Mouse (Mus musculus) limb, embryonic 13.5 days (tissue): ENCODE data around the gene Frzb. TPM values are rescaled to one million over a fixed set of nuclear protein-coding genes. Genes with fewer than 3 reads are reported as not detected.

ENCODE experiments used
- ATAC-seq: fragments of 200-750 bp; cut with Nextera tagmentation; 2 replicates; pipeline ENCODE4 v1.8.0; 2017; ENCODE audit warnings: low read depth, moderate number of reproducible peaks, moderate TSS enrichment; ENCODE audit not compliant: low FRiP score
- H3K27ac ChIP-seq: fragments of 300-500 bp; sonication (generic); 2 replicates; pipeline ENCODE4 v1.5.1; 2015; ENCODE audit warnings: inconsistent platforms, mild to moderate bottlenecking, moderate library complexity
- H3K27me3 ChIP-seq: fragments of 300-500 bp; sonication (generic); 2 replicates; pipeline ENCODE4 v1.6.1; 2015; ENCODE audit warnings: mild to moderate bottlenecking, inconsistent platforms
- H3K36me3 ChIP-seq: fragments of 300-500 bp; sonication (generic); 2 replicates; pipeline ENCODE4 v1.6.1; 2015; ENCODE audit warnings: inconsistent platforms, mild to moderate bottlenecking, moderate library complexity
- H3K4me1 ChIP-seq: fragments of 300-500 bp; sonication (generic); 2 replicates; pipeline ENCODE4 v1.6.1; 2015; ENCODE audit warnings: inconsistent platforms
- H3K4me2 ChIP-seq: fragments of 300-500 bp; sonication (generic); replicated peaks from 2 replicates; pipeline ENCODE4 v1.6.1; 2015; ENCODE audit warnings: inconsistent platforms, mild to moderate bottlenecking, moderate library complexity
- H3K4me3 ChIP-seq: fragments of 300-500 bp; sonication (generic); 2 replicates; pipeline ENCODE4 v1.5.1; 2015; ENCODE audit warnings: moderate library complexity, mild to moderate bottlenecking, inconsistent platforms
- H3K9ac ChIP-seq: fragments of 300-500 bp; sonication (generic); 2 replicates; pipeline ENCODE4 v1.6.1; 2015; ENCODE audit warnings: mild to moderate bottlenecking, inconsistent platforms
- H3K9me3 ChIP-seq: fragments of 300-500 bp; sonication (generic); 2 replicates; pipeline ENCODE4 v1.6.1; 2016; ENCODE audit warnings: inconsistent platforms
- WGBS: fragments of 180-500 bp; shearing (Covaris S2); methylation state at CpG from one replicate; pipeline ENCODE4 v1.1.7; 2015; 5-methylcytosine and 5-hydroxymethylcytosine counted together
- polyA plus RNA-seq: library from polyadenylated mRNA; unstranded; fragments of >200 nt; fragmentation: Nextera tagmentation; extraction: Ambion mirVana; gene quantifications from 2 replicates; pipeline ENCODE4 v1.2.1, GENCODE M21; 2015

The Frzb gene
- polyA plus RNA-seq, 1 experiment from 2014 or later = 19.5 TPM

DNA sequence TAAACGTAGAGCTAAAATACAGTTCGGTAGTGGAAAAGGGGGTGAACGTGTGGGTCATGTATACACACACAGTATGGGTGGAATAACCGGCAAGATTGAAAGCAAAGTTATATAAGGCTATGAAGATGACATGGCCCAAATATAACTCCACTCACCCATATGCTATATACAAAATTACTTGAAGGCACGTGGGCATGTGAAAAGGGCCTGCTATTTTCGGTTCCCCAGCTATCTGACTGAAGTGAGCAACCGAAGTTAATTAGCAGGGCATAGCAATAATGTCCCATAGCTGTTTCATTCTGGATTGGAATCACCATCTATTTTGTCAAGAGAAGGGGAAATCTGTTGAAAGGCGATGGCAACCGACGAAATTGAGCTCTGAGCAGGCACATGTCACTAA, 1.9 kb downstream of the Frzb start:
- Histone ChIP-seq H3K27ac (no peak overlapping the region), H3K4me2 (peak overlapping the region; percentile 99), H3K9me3 (peaks cover 5% of the 10 kb centered on the region; the same call in 1 of the 2 replicates), H3K4me3 (peak overlapping the region; percentile 64), H3K27me3 (peaks cover 27% of the 10 kb centered on the region; the same call in 1 of the 2 replicates), H3K9ac (peak overlapping the region; percentile 13; the same call in 1 of the 2 replicates), H3K4me1 (peaks cover 14% of the 10 kb centered on the region), H3K36me3 (no peaks in the 10 kb centered on the region)
- WGBS = 19% methylated on average over 10 of the region's 10 CpGs
- ATAC-seq = no peak

DNA sequence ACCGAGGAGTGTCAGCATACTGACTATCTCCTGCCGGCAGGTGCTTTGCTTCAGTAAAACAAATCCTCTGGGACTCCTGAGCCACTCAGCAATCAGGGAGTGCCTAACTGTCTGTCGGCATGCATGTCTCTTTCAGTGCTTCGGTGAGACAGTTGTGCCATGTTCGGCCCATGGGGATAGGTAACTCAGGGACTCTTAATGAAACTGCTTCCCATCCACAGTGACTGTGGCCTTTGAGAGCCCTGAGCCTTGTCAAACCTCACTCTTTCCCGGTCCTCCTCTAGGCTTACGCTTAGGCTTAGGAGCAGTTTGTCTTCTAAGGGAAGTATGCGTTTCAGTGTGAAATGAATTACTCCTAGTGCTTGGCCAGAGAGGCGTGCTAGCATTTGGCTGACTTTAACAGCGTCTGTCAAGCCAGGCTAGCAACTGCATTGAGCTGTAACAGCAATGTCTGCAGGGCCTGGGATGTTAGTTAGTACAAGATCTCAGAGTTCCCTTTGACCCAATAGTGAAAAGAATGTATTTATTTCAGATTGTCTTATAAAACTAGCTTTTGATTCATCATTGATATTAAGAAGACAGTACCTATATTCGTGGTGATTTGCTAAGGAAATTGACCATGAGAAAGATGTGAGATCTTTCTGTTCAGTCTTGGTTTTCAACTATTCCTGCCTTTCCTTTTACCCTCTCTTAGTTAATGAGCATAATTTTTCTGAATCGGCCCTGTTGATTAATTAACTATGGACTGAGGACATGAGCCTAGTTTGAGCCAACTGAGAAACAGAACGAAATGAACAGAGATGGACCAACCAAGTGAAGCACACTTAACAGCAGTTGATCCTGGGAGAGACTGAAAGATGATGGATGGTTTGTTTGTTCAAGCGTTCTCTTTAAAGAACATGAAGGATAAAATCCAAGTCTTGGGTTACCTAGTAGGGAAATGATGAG, 2.7 kb downstream of the Frzb start:
- no peaks in the 10 kb centered on the region for H3K36me3 ChIP-seq
- no peak overlapping the region for H3K9ac ChIP-seq
- 49% methylated on average over 14 of the region's 14 CpGs for WGBS
- H3K4me3 ChIP-seq = peak overlapping the region; percentile 64
- peaks cover 5% of the 10 kb centered on the region; the same call in 1 of the 2 replicates for H3K9me3 ChIP-seq
- ATAC-seq = no peak
- H3K27ac ChIP-seq = no peak overlapping the region
- H3K27me3 ChIP-seq = peaks cover 27% of the 10 kb centered on the region; the same call in 1 of the 2 replicates
- peak overlapping the region; percentile 99 for H3K4me2 ChIP-seq
- peaks cover 14% of the 10 kb centered on the region for H3K4me1 ChIP-seq

DNA sequence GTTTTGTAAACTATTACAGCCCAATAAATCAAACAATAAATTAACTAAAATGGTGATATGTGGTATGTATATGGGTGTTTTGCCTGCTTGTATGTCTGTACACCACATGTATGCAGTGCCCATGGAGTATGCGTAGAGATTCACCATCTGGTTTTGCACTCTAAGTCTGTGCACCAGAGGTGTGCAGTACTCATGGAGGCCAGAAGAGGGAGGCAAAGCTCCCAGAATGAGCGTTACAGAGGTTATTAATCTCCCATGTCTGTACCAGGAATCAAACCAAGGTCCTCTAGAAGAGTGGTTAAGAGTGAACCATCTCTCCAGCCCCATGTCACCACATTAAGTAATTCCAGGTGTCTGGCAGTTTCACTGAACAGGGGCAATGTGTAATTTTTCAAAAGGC, 3.5 kb downstream of the Frzb start:
- Histone ChIP-seq H3K27ac (no peak overlapping the region), H3K36me3 (no peaks in the 10 kb centered on the region), H3K9ac (no peak overlapping the region), H3K4me3 (peak overlapping the region; percentile 20; the same call in 1 of the 2 replicates), H3K27me3 (peaks cover 27% of the 10 kb centered on the region; the same call in 1 of the 2 replicates), H3K4me2 (peak overlapping the region; percentile 99), H3K9me3 (peaks cover 5% of the 10 kb centered on the region; the same call in 1 of the 2 replicates), H3K4me1 (peaks cover 14% of the 10 kb centered on the region)
- no peak for ATAC-seq
- WGBS = 88% methylated on average over 2 of the region's 2 CpGs

DNA sequence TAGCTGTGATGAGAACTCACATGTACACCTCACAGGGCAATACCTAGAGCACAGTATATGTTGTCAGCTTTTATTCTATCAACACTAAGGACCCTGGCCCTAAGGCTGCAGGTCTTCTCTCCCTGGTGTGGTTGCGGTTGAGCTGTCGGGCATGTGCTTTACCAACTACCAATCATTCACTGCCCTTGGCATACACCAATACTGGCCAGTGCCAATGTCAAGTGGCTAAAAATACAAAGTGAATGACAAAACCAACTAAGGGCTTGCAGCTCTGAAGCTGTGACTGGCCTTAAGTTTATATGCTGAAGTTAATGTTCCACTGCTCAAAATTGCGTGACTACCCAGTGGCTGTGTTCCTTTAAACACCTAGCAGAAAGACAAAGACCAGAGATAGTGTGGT, 6.0 kb downstream of the Frzb start:
- Histone ChIP-seq H3K27me3 (peaks cover 19% of the 10 kb centered on the region; the same call in 1 of the 2 replicates), H3K36me3 (no peaks in the 10 kb centered on the region), H3K27ac (no peak overlapping the region), H3K9ac (no peak overlapping the region), H3K4me2 (no peak overlapping the region), H3K4me1 (peaks cover 7% of the 10 kb centered on the region; the same call in 1 of the 2 replicates), H3K4me3 (no peak overlapping the region), H3K9me3 (peaks cover 5% of the 10 kb centered on the region; the same call in 1 of the 2 replicates)
- no peak for ATAC-seq
- WGBS = 89% methylated on average over 3 of the region's 3 CpGs

DNA sequence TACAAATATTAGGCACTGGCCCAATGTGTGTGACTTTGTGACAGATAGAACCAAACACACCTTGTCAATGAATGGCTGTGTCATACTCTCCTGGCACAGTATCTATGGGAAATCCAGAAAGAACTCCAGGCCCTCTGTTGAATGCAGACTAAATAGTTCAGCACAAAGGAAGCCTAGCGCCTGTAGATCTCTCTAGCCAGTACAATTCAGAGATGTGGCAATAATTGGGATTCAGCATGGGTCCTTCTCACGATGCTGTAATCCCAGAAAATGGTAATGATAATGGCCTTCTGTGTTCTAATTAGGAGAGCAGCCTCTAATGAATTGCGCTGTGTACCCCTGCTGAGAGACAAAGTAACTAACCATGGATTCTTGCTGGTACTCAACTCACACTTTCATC, 8.6 kb downstream of the Frzb start:
- Histone ChIP-seq H3K27me3 (no peaks in the 10 kb centered on the region), H3K27ac (no peak overlapping the region), H3K4me1 (no peaks in the 10 kb centered on the region), H3K9me3 (peaks cover under 1% of the 10 kb centered on the region; the same call in 1 of the 2 replicates), H3K4me3 (no peak overlapping the region), H3K9ac (no peak overlapping the region), H3K4me2 (no peak overlapping the region), H3K36me3 (no peaks in the 10 kb centered on the region)
- 65% methylated on average over 3 of the region's 3 CpGs for WGBS
- ATAC-seq = no peak

DNA sequence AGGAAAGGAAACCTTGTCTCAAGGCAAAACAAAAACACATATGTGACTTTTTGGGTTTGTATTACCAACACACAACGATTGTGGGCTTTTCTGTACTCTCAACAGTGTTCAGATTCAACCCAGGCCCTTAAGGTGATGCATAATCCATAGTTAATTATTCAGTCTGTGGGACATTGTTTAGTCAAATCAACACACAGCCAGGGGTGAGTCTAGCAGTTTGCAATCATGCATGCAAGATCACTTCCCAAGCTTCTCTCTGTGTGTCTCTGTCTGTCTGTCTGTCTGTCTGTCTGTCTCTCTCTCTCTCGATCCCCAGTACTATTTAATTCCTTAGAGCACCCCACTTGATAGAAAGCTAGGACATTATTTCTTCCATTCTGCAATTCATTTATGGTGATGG, 10.0 kb downstream of the Frzb start:
- Histone ChIP-seq H3K4me1 (no peaks in the 10 kb centered on the region), H3K27ac (no peak overlapping the region), H3K9me3 (no peaks in the 10 kb centered on the region), H3K4me3 (no peak overlapping the region), H3K27me3 (no peaks in the 10 kb centered on the region), H3K4me2 (no peak overlapping the region), H3K36me3 (no peaks in the 10 kb centered on the region), H3K9ac (no peak overlapping the region)
- 67% methylated on average over 2 of the region's 2 CpGs for WGBS
- ATAC-seq = no peak

DNA sequence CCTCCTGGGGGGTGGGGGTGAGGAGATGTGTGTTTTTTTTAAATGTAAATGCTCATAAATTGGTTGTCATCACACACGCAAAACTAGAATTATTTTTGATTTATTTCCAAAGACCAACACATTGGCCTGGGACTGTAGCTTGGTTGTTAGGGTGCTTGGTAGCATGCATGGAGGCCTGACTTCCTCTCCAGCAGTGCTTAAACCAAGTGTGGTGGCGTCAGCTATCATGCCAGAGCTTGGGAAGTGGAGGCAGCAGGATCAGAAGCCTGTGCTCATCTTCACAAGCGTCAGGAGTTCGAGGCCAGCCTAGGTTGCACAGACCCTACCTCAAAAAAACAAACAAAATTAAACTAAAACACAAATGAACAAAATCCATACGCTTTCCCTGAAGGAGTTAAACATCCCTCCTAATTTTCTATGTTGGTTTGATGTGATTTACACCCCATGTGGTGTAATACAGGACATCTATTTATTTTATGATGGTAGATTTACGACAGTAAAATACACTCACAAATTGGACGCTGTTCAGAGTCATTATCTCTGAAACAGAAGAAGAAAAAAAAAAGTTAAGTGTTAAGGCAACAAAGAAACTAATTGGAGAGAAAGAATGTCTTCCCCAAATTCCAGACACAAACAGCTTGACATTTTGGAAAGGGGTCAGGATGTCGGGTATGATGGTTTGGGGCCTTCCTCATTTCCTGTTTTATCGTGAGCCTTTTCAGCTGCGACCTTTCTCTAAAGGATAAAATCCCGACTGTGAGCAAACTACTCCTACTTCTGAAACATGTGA, 12.4 kb downstream of the Frzb start:
- Histone ChIP-seq H3K36me3 (no peaks in the 10 kb centered on the region), H3K4me3 (no peak overlapping the region), H3K9ac (no peak overlapping the region), H3K4me1 (no peaks in the 10 kb centered on the region), H3K27ac (no peak overlapping the region), H3K9me3 (no peaks in the 10 kb centered on the region), H3K27me3 (no peaks in the 10 kb centered on the region), H3K4me2 (no peak overlapping the region)
- WGBS = 41% methylated on average over 11 of the region's 11 CpGs
- ATAC-seq = no peak

DNA sequence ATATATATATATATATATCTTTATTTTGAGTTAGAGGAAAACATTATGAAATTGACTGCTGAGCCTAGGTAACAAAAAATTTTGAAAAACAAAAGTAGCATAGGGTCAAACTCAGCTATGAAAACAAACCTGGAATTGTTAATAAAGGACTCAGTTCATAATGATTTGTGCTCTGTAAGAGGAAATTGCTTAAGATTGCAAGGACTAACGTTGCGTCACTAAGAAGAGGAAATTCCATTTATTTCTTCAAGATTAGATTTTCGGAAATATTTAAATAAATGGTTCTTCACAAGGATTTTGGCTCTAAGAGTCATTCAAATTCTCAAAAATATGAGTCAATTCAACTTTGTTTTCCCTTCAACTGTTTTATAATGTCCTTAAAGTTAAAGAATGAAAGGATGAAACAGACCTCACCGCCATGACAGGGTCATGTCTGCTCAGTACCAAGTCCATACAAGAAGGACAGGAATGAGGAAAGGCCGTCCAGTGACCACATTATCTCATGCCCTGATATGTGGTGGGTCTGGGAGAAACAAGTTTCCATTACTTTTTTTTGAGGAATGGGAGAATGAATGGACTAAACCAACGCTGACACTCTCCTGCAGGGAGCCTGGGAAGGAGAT, 14.1 kb downstream of the Frzb start:
- Histone ChIP-seq H3K36me3 (no peaks in the 10 kb centered on the region), H3K27ac (no peak overlapping the region), H3K27me3 (no peaks in the 10 kb centered on the region), H3K4me2 (no peak overlapping the region), H3K9ac (no peak overlapping the region), H3K4me1 (no peaks in the 10 kb centered on the region), H3K4me3 (no peak overlapping the region), H3K9me3 (no peaks in the 10 kb centered on the region)
- WGBS = 86% methylated on average over 6 of the region's 6 CpGs
- ATAC-seq = no peak

DNA sequence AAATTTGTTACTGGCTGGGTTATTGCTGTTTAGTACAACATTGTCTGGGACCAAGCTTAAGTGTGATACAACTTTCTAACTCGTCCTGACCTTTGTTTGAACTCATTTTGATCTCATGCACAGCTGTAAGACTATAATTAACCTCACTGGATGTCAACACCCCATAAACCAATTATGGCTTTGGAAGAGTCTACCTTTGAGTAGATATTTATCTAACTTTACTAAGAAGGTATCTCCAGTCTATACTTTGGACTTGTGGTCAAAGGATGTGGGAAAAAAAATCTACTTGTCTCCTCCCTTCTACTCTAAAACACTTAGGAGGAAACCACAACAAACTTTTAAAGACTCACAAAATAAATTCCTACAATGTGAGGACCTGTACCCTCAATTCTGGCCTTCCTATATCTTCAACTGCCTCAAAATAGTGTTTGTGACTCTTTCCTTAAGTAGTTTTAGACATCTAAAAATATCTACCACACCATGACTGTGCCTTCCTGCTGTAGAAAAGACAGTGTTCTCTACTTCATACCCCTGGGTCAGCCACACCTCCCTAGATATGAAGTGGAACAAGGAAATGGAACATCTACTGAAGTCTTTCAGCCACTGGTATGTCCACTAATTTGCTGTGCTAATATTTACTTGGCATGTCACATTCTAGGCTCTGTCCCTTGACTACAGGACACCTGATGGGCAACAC, 16.9 kb downstream of the Frzb start:
- no peaks in the 10 kb centered on the region for H3K9me3 ChIP-seq
- H3K36me3 ChIP-seq = no peaks in the 10 kb centered on the region
- no peak overlapping the region for H3K4me2 ChIP-seq
- 37% methylated on average over 1 of the region's 1 CpGs for WGBS
- ATAC-seq = no peak
- no peak overlapping the region for H3K27ac ChIP-seq
- H3K9ac ChIP-seq = no peak overlapping the region
- H3K27me3 ChIP-seq = no peaks in the 10 kb centered on the region
- H3K4me1 ChIP-seq = no peaks in the 10 kb centered on the region
- no peak overlapping the region for H3K4me3 ChIP-seq

DNA sequence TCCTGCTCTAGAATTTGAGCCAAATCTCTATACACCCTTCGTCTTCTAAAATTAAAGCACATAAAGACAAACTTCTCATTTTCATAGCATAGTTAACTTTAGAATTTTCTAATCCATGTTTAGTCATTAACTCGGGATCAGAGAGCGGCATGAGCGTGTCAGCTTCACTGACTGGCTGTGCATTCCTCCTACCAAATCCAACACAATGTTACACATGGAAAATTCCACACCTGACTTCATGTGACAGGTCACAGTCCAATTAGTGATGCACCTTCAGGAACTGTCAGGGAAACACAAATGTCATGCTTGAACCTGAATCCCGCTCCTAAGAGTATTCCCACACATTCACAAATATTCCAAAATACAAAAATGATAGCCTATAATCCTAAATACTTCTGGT, 24.3 kb downstream of the Frzb start:
- no peaks in the 10 kb centered on the region for H3K27me3 ChIP-seq
- no peak for ATAC-seq
- no peak overlapping the region for H3K9ac ChIP-seq
- H3K4me2 ChIP-seq = no peak overlapping the region
- H3K36me3 ChIP-seq = no peaks in the 10 kb centered on the region
- H3K4me1 ChIP-seq = no peaks in the 10 kb centered on the region
- WGBS = 96% methylated on average over 5 of the region's 5 CpGs
- H3K27ac ChIP-seq = no peak overlapping the region
- H3K4me3 ChIP-seq = no peak overlapping the region
- no peaks in the 10 kb centered on the region for H3K9me3 ChIP-seq

DNA sequence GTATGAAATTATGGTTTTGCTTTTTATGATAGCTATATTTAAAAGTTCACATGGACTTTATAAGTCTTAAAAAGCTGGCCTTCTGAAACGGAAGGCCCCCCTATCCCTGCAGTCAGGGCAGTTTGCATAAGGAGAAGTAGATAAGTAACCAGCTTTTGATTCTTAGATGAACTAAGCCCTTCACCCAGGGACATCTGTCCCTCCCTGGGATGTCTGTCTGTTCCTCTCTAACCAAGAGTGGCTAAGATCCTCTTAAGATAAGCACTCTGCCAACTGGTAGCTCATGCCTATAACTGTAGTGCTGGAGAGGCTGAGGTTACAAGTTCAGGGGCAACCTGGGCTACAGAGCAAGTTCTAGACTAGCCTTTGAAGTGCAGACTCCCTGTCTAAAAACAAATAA, 25.4 kb downstream of the Frzb start:
- no peak overlapping the region for H3K27ac ChIP-seq
- H3K36me3 ChIP-seq = no peaks in the 10 kb centered on the region
- H3K27me3 ChIP-seq = no peaks in the 10 kb centered on the region
- WGBS = 79% methylated on average over 1 of the region's 1 CpGs
- no peak for ATAC-seq
- no peaks in the 10 kb centered on the region for H3K4me1 ChIP-seq
- no peak overlapping the region for H3K4me3 ChIP-seq
- H3K9me3 ChIP-seq = no peaks in the 10 kb centered on the region
- H3K9ac ChIP-seq = no peak overlapping the region
- no peak overlapping the region for H3K4me2 ChIP-seq
